Mouse (Mus musculus): Measurements from ENCODE around the gene Lzts2.
"Not testable (repeated sequence)": the region's sequence is repeated elsewhere in the genome, so short reads cannot be mapped to it uniquely, and the experiment has no call there.

The Lzts2 gene

GRCm38 (mm10) chr19:45026958-45027670, 12.9 kb downstream of the Lzts2 start:
- no peak for DNase-seq

- DNase-seq, result no peak
These were observed 13.6 kb downstream of the Lzts2 start for GRCm38 (mm10) chr19:45027848-45028247.

- no peak for DNase-seq
These were observed 14.5 kb downstream of the Lzts2 start for GRCm38 (mm10) chr19:45028746-45029145.

- no peak for DNase-seq
These were observed 15.4 kb downstream of the Lzts2 start for GRCm38 (mm10) chr19:45029571-45029970.

GRCm38 (mm10) chr19:45030111-45030510, 15.9 kb downstream of the Lzts2 start:
- DNase-seq, result peak; percentile 59 to 65

GRCm38 (mm10) chr19:45030746-45031693, 16.8 kb downstream of the Lzts2 start:
- DNase-seq, result peak; percentile 47 to 49

- peak; percentile 57 to 64 for DNase-seq
These were observed 17.6 kb downstream of the Lzts2 start for GRCm38 (mm10) chr19:45031780-45032179.

- DNase-seq, result no peak
These were observed 18.5 kb downstream of the Lzts2 start for GRCm38 (mm10) chr19:45032570-45033332.

- DNase-seq, result peak in 1 of 2 experiments; percentile 52
These were observed 22.7 kb downstream of the Lzts2 start for GRCm38 (mm10) chr19:45036867-45037266.

GRCm38 (mm10) chr19:45038198-45038597, 24.0 kb downstream of the Lzts2 start:
- DNase-seq, result not testable (repeated sequence)

GRCm38 (mm10) chr19:45040214-45040613, 26.0 kb downstream of the Lzts2 start:
- no peak for DNase-seq

GRCm38 (mm10) chr19:45044389-45044927, 30.2 kb downstream of the Lzts2 start:
- no peak for DNase-seq

GRCm38 (mm10) chr19:45045236-45045635, 31.0 kb downstream of the Lzts2 start:
- no peak for DNase-seq

- no peak for DNase-seq
These were observed 31.4 kb downstream of the Lzts2 start, which contains the start of gene Pdzd7 for GRCm38 (mm10) chr19:45045651-45046050. Gene Pdzd7 (minus strand): TSS chr19:45045717.

GRCm38 (mm10) chr19:45046523-45047321, 32.5 kb downstream of the Lzts2 start:
- peak; percentile 75 to 86 for DNase-seq

GRCm38 (mm10) chr19:45047417-45047934, 33.3 kb downstream of the Lzts2 start, which contains the start of gene Sfxn3:
Gene Sfxn3 (plus strand): TSS chr19:45047503.
- DNase-seq, result peak; percentile 87

GRCm38 (mm10) chr19:45047935-45048643, 33.9 kb downstream of the Lzts2 start:
- peak in 1 of 2 experiments; percentile 58 for DNase-seq

GRCm38 (mm10) chr19:45048644-45049365, 34.6 kb downstream of the Lzts2 start:
- no peak for DNase-seq

- DNase-seq, result no peak
These were observed 35.3 kb downstream of the Lzts2 start for GRCm38 (mm10) chr19:45049523-45049922.

GRCm38 (mm10) chr19:45053451-45053850, 39.2 kb downstream of the Lzts2 start:
- no peak for DNase-seq

Data from thymus, postnatal 36 days (tissue).